Mouse (Mus musculus): Measurements from ENCODE around the gene Rnf185. TPM values are rescaled to one million over a fixed set of nuclear protein-coding genes. Genes with fewer than 3 reads are reported as not detected.

Gene Rnf185
- polyA plus RNA-seq (2012; rRNA removed) (33.4 and 37.7 TPM in 2 replicates), polyA plus RNA-seq (2014; fragmentation: Nextera tagmentation; extraction: Ambion mirVana) (41.6 and 45.4 TPM in 2 replicates)

- H3K27me3 ChIP-seq (ENCODE audit: control insufficient read depth, insufficient read depth, low read length): no peaks in the 10 kb centered on the region
- 5% methylated on average over 42 of the region's 45 CpGs for WGBS
- peak; percentile 99 for DNase-seq (ENCODE audit: low spot score)
- peak within 1 kb of the TSS; percentile 82 for H3K9ac ChIP-seq (ENCODE audit: low read depth, low read length, severe bottlenecking)
- no peak for TF ChIP-seq POLR2A (IDR thresholded peaks at IDR 0.05; ENCODE audit: borderline replicate concordance, extremely low read depth, insufficient read depth, insufficient read length)
- peak; percentile 96 for ATAC-seq (ENCODE audit: low FRiP score, low read depth)
- no peaks in the 10 kb centered on the region for H3K9me3 ChIP-seq (ENCODE audit: control insufficient read depth, low read length)
- H3K4me2 ChIP-seq (replicated peaks; ENCODE audit: low read depth, low read length, severe bottlenecking): peak within 1 kb of the TSS; percentile 89
- peaks cover 17% of the 10 kb centered on the region for H3K4me1 ChIP-seq (ENCODE audit: control insufficient read depth, insufficient read depth, low read length)
- peak within 1 kb of the TSS; percentile 88 for H3K4me3 ChIP-seq (replicated peaks; ENCODE audit: low read length)
- peak within 1 kb of the TSS; percentile 84 for H3K27ac ChIP-seq (replicated peaks; ENCODE audit: low read depth, low read length)
- H3K36me3 ChIP-seq (ENCODE audit: control insufficient read depth, insufficient read depth, low read length): peaks cover 7% of the 10 kb centered on the region; the same call in 1 of the 2 replicates
Measured at GRCm38 (mm10) chr11:3452167-3452639, at the start of gene Rnf185. Rnf185 (minus strand) TSS chr11:3452363.

GRCm38 (mm10) chr11:3497296-3497695 is 45.1 kb upstream of the Rnf185 start:
- Histone ChIP-seq H3K4me3 (replicated peaks; ENCODE audit: low read length) (no peak overlapping the region), H3K9me3 (ENCODE audit: control insufficient read depth, low read length) (no peaks in the 10 kb centered on the region), H3K9ac (ENCODE audit: low read depth, low read length, severe bottlenecking) (no peak overlapping the region), H3K4me1 (ENCODE audit: control insufficient read depth, insufficient read depth, low read length) (no peaks in the 10 kb centered on the region), H3K36me3 (ENCODE audit: control insufficient read depth, insufficient read depth, low read length) (no peaks in the 10 kb centered on the region), H3K4me2 (replicated peaks; ENCODE audit: low read depth, low read length, severe bottlenecking) (no peak overlapping the region), H3K27ac (replicated peaks; ENCODE audit: low read depth, low read length) (no peak overlapping the region), H3K27me3 (ENCODE audit: control insufficient read depth, insufficient read depth, low read length) (no peaks in the 10 kb centered on the region)
- DNase-seq (ENCODE audit: low spot score) (no peak), ATAC-seq (ENCODE audit: low FRiP score, low read depth) (no peak)
- TF ChIP-seq POLR2A (IDR thresholded peaks at IDR 0.05; ENCODE audit: borderline replicate concordance, extremely low read depth, insufficient read depth, insufficient read length): no peak
- WGBS: 100% methylated on average over 1 of the region's 1 CpGs

- Histone ChIP-seq H3K27ac (replicated peaks; ENCODE audit: low read depth, low read length) (no peak overlapping the region), H3K4me2 (replicated peaks; ENCODE audit: low read depth, low read length, severe bottlenecking) (no peak overlapping the region), H3K9ac (ENCODE audit: low read depth, low read length, severe bottlenecking) (no peak overlapping the region), H3K27me3 (ENCODE audit: control insufficient read depth, insufficient read depth, low read length) (no peaks in the 10 kb centered on the region), H3K4me1 (ENCODE audit: control insufficient read depth, insufficient read depth, low read length) (no peaks in the 10 kb centered on the region), H3K4me3 (replicated peaks; ENCODE audit: low read length) (no peak overlapping the region), H3K9me3 (ENCODE audit: control insufficient read depth, low read length) (no peaks in the 10 kb centered on the region), H3K36me3 (ENCODE audit: control insufficient read depth, insufficient read depth, low read length) (no peaks in the 10 kb centered on the region)
- TF ChIP-seq POLR2A (IDR thresholded peaks at IDR 0.05; ENCODE audit: borderline replicate concordance, extremely low read depth, insufficient read depth, insufficient read length): no peak
- ATAC-seq (ENCODE audit: low FRiP score, low read depth) (no peak), DNase-seq (ENCODE audit: low spot score) (no peak)
- 44% methylated on average over 5 of the region's 5 CpGs for WGBS
Measured at GRCm38 (mm10) chr11:3496756-3497155, 44.6 kb upstream of the Rnf185 start.

GRCm38 (mm10) chr11:3495496-3495895 is 43.3 kb upstream of the Rnf185 start:
- Histone ChIP-seq H3K27me3 (ENCODE audit: control insufficient read depth, insufficient read depth, low read length) (no peaks in the 10 kb centered on the region), H3K4me2 (replicated peaks; ENCODE audit: low read depth, low read length, severe bottlenecking) (no peak overlapping the region), H3K4me3 (replicated peaks; ENCODE audit: low read length) (no peak overlapping the region), H3K9ac (ENCODE audit: low read depth, low read length, severe bottlenecking) (no peak overlapping the region), H3K9me3 (ENCODE audit: control insufficient read depth, low read length) (no peaks in the 10 kb centered on the region), H3K27ac (replicated peaks; ENCODE audit: low read depth, low read length) (no peak overlapping the region), H3K4me1 (ENCODE audit: control insufficient read depth, insufficient read depth, low read length) (no peaks in the 10 kb centered on the region), H3K36me3 (ENCODE audit: control insufficient read depth, insufficient read depth, low read length) (no peaks in the 10 kb centered on the region)
- TF ChIP-seq POLR2A (IDR thresholded peaks at IDR 0.05; ENCODE audit: borderline replicate concordance, extremely low read depth, insufficient read depth, insufficient read length): no peak
- DNase-seq (ENCODE audit: low spot score): no peak
- 89% methylated on average over 14 of the region's 14 CpGs for WGBS
- ATAC-seq (ENCODE audit: low FRiP score, low read depth): no peak

GRCm38 (mm10) chr11:3494857-3495256 is 42.7 kb upstream of the Rnf185 start:
- no peaks in the 10 kb centered on the region for H3K27me3 ChIP-seq (ENCODE audit: control insufficient read depth, insufficient read depth, low read length)
- H3K36me3 ChIP-seq (ENCODE audit: control insufficient read depth, insufficient read depth, low read length): no peaks in the 10 kb centered on the region
- H3K9ac ChIP-seq (ENCODE audit: low read depth, low read length, severe bottlenecking): no peak overlapping the region
- WGBS: 75% methylated on average over 17 of the region's 17 CpGs
- no peak overlapping the region for H3K4me3 ChIP-seq (replicated peaks; ENCODE audit: low read length)
- DNase-seq (ENCODE audit: low spot score) (no peak), ATAC-seq (ENCODE audit: low FRiP score, low read depth) (no peak)
- no peak overlapping the region for H3K4me2 ChIP-seq (replicated peaks; ENCODE audit: low read depth, low read length, severe bottlenecking)
- H3K9me3 ChIP-seq (ENCODE audit: control insufficient read depth, low read length): no peaks in the 10 kb centered on the region
- no peak overlapping the region for H3K27ac ChIP-seq (replicated peaks; ENCODE audit: low read depth, low read length)
- TF ChIP-seq POLR2A (IDR thresholded peaks at IDR 0.05; ENCODE audit: borderline replicate concordance, extremely low read depth, insufficient read depth, insufficient read length): no peak
- no peaks in the 10 kb centered on the region for H3K4me1 ChIP-seq (ENCODE audit: control insufficient read depth, insufficient read depth, low read length)
